Comparison of ENCODE assay signal across 10 mouse cellular contexts in genomic region chr19:21376445-21377218, GRCm38 (mm10).
A peak's percentile ranks its signal among the peaks of the same experiment; 100 is the strongest.
DNase-seq lines count a peak whose midpoint lies in the region; ATAC-seq lines count a peak whose summit lies in the region.
"Had no signal": no experiment of that assay in that cellular context is flagged by ENCODE, and none has a peak within 500 bp of the region (broad histone marks: within the 10 kb centered on the region; RNA-seq: fewer than 3 reads in every experiment).

No protein-coding gene starts in this region.

- H3K4me2 ChIP-seq in liver, embryonic 12.5 days, result no peak overlapping the region
- no peak overlapping the region for H3K4me2 ChIP-seq in neural tube, embryonic 15.5 days
- H3K4me2 ChIP-seq: limb, embryonic 15.5 days had no signal

- ATAC-seq in liver, embryonic 12.5 days, result peak; percentile 62; the same call in 1 of the 2 replicates
- peak; percentile 67 for ATAC-seq in common myeloid progenitor, adult 5-6 weeks (replicated peaks; ENCODE audit: low read depth, poor library complexity, severe bottlenecking)
- ATAC-seq in megakaryocyte progenitor cell, adult 5-6 weeks (replicated peaks; ENCODE audit: poor library complexity), result peak; percentile 68
- no peak for ATAC-seq in neural tube, embryonic 15.5 days (ENCODE audit: low FRiP score)

- H3K4me3 ChIP-seq in liver, embryonic 12.5 days, result no peak overlapping the region
- H3K4me3 ChIP-seq in neural tube, embryonic 15.5 days (replicated peaks), result no peak overlapping the region
- H3K4me3 ChIP-seq: limb, embryonic 15.5 days; myocyte had no signal

- H3K4me1 ChIP-seq in liver, embryonic 12.5 days, result peaks cover 13% of the 10 kb centered on the region
- no peaks in the 10 kb centered on the region for H3K4me1 ChIP-seq in neural tube, embryonic 15.5 days
- H3K4me1 ChIP-seq: limb, embryonic 15.5 days had no signal

- no peaks in the 10 kb centered on the region for H3K27me3 ChIP-seq in liver, embryonic 12.5 days (replicated peaks)
- H3K27me3 ChIP-seq in neural tube, embryonic 15.5 days (replicated peaks), result no peaks in the 10 kb centered on the region
- H3K27me3 ChIP-seq: limb, embryonic 15.5 days had no signal

- no peak overlapping the region for H3K9ac ChIP-seq in liver, embryonic 12.5 days
- no peak overlapping the region for H3K9ac ChIP-seq in neural tube, embryonic 15.5 days (replicated peaks)
- H3K9ac ChIP-seq: limb, embryonic 15.5 days had no signal

- no peaks in the 10 kb centered on the region for H3K36me3 ChIP-seq in liver, embryonic 12.5 days
- H3K36me3 ChIP-seq in neural tube, embryonic 15.5 days, result no peaks in the 10 kb centered on the region
- H3K36me3 ChIP-seq: limb, embryonic 15.5 days had no signal

- 60% methylated on average over 4 of the region's 4 CpGs for WGBS in liver, embryonic 12.5 days (ENCODE audit: insufficient replicate concordance)
- WGBS in neural tube, embryonic 15.5 days, result 91% methylated on average over 4 of the region's 4 CpGs

- no peaks in the 10 kb centered on the region for H3K9me3 ChIP-seq in liver, embryonic 12.5 days (replicated peaks)
- no peaks in the 10 kb centered on the region for H3K9me3 ChIP-seq in neural tube, embryonic 15.5 days (replicated peaks)
- H3K9me3 ChIP-seq: limb, embryonic 15.5 days had no signal

- DNase-seq in liver, result no peak
- DNase-seq in c-Kit-negative CD71-positive TER-119-positive erythroid progenitor cells, embryonic 14.5 days (ENCODE audit: low read depth, low spot score), result peak; percentile 15
- DNase-seq in kidney, adult 11 months, result no peak
- DNase-seq: kidney, postnatal 14 days had no signal

- no peak overlapping the region for H3K27ac ChIP-seq in liver, embryonic 12.5 days
- no peak overlapping the region for H3K27ac ChIP-seq in neural tube, embryonic 15.5 days (replicated peaks)
- H3K27ac ChIP-seq: limb, embryonic 15.5 days had no signal
